30 mouse cellular contexts compared by ENCODE assay signal in the genomic region with DNA sequence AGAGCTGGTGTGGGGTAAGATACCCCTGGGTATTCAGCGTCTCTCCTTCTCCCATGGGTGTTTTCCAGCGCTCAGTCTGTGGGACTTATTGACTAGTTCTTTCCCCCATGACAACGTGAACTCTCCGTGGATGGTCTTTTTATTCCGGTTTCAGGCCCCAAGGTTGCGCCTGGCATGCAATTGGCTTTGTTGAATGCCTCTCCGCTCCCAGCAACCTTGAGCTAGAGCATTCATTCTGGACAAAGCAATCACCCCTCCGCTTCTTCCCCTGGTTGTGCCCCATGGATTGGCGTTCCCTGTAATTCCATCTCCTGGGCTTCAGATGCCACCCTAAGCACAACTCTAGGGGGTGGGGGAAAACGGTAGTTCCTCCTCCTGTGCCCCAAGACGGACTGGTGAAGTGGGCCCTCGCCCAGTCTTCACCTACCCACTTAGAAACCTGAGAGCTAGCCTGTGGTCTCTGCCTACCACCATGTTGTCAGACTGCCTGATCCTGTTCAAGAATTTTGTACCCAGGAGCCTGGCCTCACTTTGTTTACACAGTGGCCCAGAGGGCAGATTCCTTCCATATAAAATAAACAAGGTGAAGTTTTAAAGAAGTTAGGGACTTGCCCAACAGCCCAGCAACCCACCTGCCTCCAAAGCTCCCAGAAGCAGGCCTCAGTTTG. TPM values are rescaled to one million over a fixed set of nuclear protein-coding genes. Genes with fewer than 3 reads are reported as not detected.
DNase-seq lines count a peak whose midpoint lies in the region; ATAC-seq and TF ChIP-seq lines count a peak whose summit lies in the region.
"Had no signal": no experiment of that assay in that cellular context is flagged by ENCODE, and none has a peak within 500 bp of the region (broad histone marks: within the 10 kb centered on the region; RNA-seq: fewer than 3 reads in every experiment).

No protein-coding gene starts in this region.

- WGBS in spleen, adult 2 months = 85% methylated on average over 12 of the region's 12 CpGs
- 85% methylated on average over 12 of the region's 12 CpGs for WGBS in forebrain, postnatal 0 days

- no peaks in the 10 kb centered on the region for H3K36me3 ChIP-seq in spleen, adult 2 months (ENCODE audit: control insufficient read depth, insufficient read depth, low read length)
- no peaks in the 10 kb centered on the region for H3K36me3 ChIP-seq in forebrain, postnatal 0 days (ENCODE audit: insufficient read depth)
- H3K36me3 ChIP-seq: embryonic facial prominence, embryonic 12.5 days; kidney, embryonic 15.5 days; limb, embryonic 10.5 days; limb, embryonic 15.5 days; liver, embryonic 13.5 days; midbrain, embryonic 13.5 days; neural tube, embryonic 13.5 days had no signal

- peak; percentile 60 for DNase-seq in adrenal gland, adult 2 months
- no peak for DNase-seq in adrenal gland, adult 18-20 months (ENCODE audit: low spot score in 2 of 2)
- DNase-seq in lung, adult 18-20 months = peak; percentile 56 to 71
- no peak for DNase-seq in lung, postnatal 10 days
- no peak for DNase-seq in spleen, adult 2 months (ENCODE audit: low read depth in 1 of 2, low spot score in 2 of 2)
- DNase-seq in spleen, adult 12 weeks (ENCODE audit: low spot score) = no peak
- peak; percentile 19 to 48 for DNase-seq in lung, postnatal 4 days
- no peak for DNase-seq in forebrain, postnatal 0 days
- DNase-seq: cerebellum, adult 11 months; cerebellum, adult 9-10 months; embryo, embryonic 11 days; gastrocnemius, adult 2 months; gastrocnemius, postnatal 36 days; heart, adult 18-20 months; heart, postnatal 36 days; kidney, adult 18-20 months; kidney, postnatal 36 days; layer of hippocampus, postnatal 36 days; liver, embryonic 13.5 days; right cerebral cortex, postnatal 4 days had no signal

- TF ChIP-seq CTCF in spleen, adult 2 months (IDR thresholded peaks at IDR 0.05; ENCODE audit: extremely low read depth, insufficient read depth, insufficient read length, insufficient replicate concordance) = no peak
- no peak for TF ChIP-seq CTCF in forebrain, postnatal 0 days (IDR thresholded peaks at IDR 0.05; ENCODE audit: low read depth)

- H3K9me3 ChIP-seq in forebrain, postnatal 0 days (ENCODE audit: low read length) = no peaks in the 10 kb centered on the region
- H3K9me3 ChIP-seq: embryonic facial prominence, embryonic 12.5 days; kidney, embryonic 15.5 days; limb, embryonic 10.5 days; limb, embryonic 15.5 days; liver, embryonic 13.5 days; midbrain, embryonic 13.5 days; neural tube, embryonic 13.5 days had no signal

- H3K4me2 ChIP-seq in forebrain, postnatal 0 days (ENCODE audit: low read depth) = no peak overlapping the region
- H3K4me2 ChIP-seq: embryonic facial prominence, embryonic 12.5 days; heart, embryonic 11.5 days; hindbrain, embryonic 14.5 days; kidney, embryonic 15.5 days; limb, embryonic 15.5 days; liver, embryonic 13.5 days; midbrain, embryonic 13.5 days; neural tube, embryonic 13.5 days had no signal

- no peak for TF ChIP-seq POLR2A in spleen, adult 2 months (IDR thresholded peaks at IDR 0.05; ENCODE audit: low read depth, low read length)

- no peak for ATAC-seq in forebrain, postnatal 0 days
- ATAC-seq: forebrain, embryonic 14.5 days; midbrain, embryonic 13.5 days had no signal

- peak overlapping the region; percentile 81 for H3K27ac ChIP-seq in spleen, adult 2 months (ENCODE audit: insufficient read depth, low read length)
- H3K27ac ChIP-seq in forebrain, postnatal 0 days (ENCODE audit: low read depth, low read length) = no peak overlapping the region
- H3K27ac ChIP-seq: embryonic facial prominence, embryonic 12.5 days; gastrocnemius, adult 2 months; hindbrain, embryonic 14.5 days; kidney, embryonic 15.5 days; limb, embryonic 10.5 days; limb, embryonic 15.5 days; liver, embryonic 13.5 days; macrophage; midbrain, embryonic 13.5 days; neural tube, embryonic 13.5 days had no signal

- H3K4me3 ChIP-seq in spleen, adult 2 months (ENCODE audit: extremely low read depth, insufficient read depth, insufficient read length) = no peak overlapping the region
- H3K4me3 ChIP-seq in forebrain, postnatal 0 days (ENCODE audit: low read depth, low read length) = no peak overlapping the region
- H3K4me3 ChIP-seq: embryonic facial prominence, embryonic 12.5 days; gastrocnemius, adult 2 months; kidney, embryonic 15.5 days; limb, embryonic 10.5 days; limb, embryonic 15.5 days; liver, embryonic 13.5 days; midbrain, embryonic 13.5 days; neural tube, embryonic 13.5 days had no signal

- H3K4me1 ChIP-seq in spleen, adult 2 months (ENCODE audit: control insufficient read depth, insufficient read depth, insufficient read length) = peaks cover 4% of the 10 kb centered on the region; the same call in 1 of the 2 replicates
- no peaks in the 10 kb centered on the region for H3K4me1 ChIP-seq in forebrain, postnatal 0 days (ENCODE audit: insufficient read depth)

- H3K9ac ChIP-seq in forebrain, postnatal 0 days = no peak overlapping the region
- H3K9ac ChIP-seq: embryonic facial prominence, embryonic 12.5 days; hindbrain, embryonic 14.5 days; kidney, embryonic 15.5 days; limb, embryonic 15.5 days; liver, embryonic 13.5 days; midbrain, embryonic 13.5 days; neural tube, embryonic 13.5 days had no signal

- H3K27me3 ChIP-seq in spleen, adult 2 months (ENCODE audit: control insufficient read depth, insufficient read depth, low read length) = no peaks in the 10 kb centered on the region
- no peaks in the 10 kb centered on the region for H3K27me3 ChIP-seq in forebrain, postnatal 0 days (ENCODE audit: insufficient read depth, low read length)
- H3K27me3 ChIP-seq: kidney, embryonic 15.5 days; limb, embryonic 15.5 days; liver, embryonic 13.5 days had no signal

RNA-seq across cellular contexts. Expression of a gene that starts 47.2 kb away (rescaled TPM):
- total RNA-seq in adrenal gland, adult 2 months (2021) = 10 to 100 TPM; 16.1 to 18.6 TPM
- 2.5 and 3.7 TPM in 2 replicates for polyA plus RNA-seq in adrenal gland, adult 2 months (2012; rRNA removed)
- 10 to 100 TPM; 15.3 to 19.7 TPM for total RNA-seq in adrenal gland, adult 18-20 months (2021)
- polyA plus RNA-seq in spleen, adult 2 months (2012; rRNA removed) = 1.9 and 2.7 TPM in 2 replicates
- 37.2 and 43.6 TPM in 2 replicates for total RNA-seq in forebrain, postnatal 0 days (2014; rRNA removed)
- polyA plus RNA-seq in forebrain, postnatal 0 days (2015; fragmentation: Nextera tagmentation; extraction: Ambion mirVana) = 23.5 and 23.7 TPM in 2 replicates

Comparison
In these comparisons a context has a peak if more than half of its experiments do, and no peak if none do; other contexts are left out.
1. DNase-seq: peak in adrenal gland, adult 2 months (single experiment), lung, adult 18-20 months (2 of 2) and lung, postnatal 4 days (2 of 2); none in adrenal gland, adult 18-20 months (0 of 2), lung, postnatal 10 days (single experiment), spleen, adult 2 months (0 of 2), spleen, adult 12 weeks (single experiment) and forebrain, postnatal 0 days (single experiment).